ENCODE assay signal across 13 mouse cellular contexts in genomic region chr8:108924526-108924925, GRCm38 (mm10).
"Had no signal": no experiment of that assay in that cellular context is flagged by ENCODE, and none has a peak within 500 bp of the region (broad histone marks: within the 10 kb centered on the region; RNA-seq: fewer than 3 reads in every experiment).

No protein-coding gene starts in this region.

- H3K27me3 ChIP-seq: limb, embryonic 15.5 days; midbrain, embryonic 12.5 days; neural tube, embryonic 15.5 days had no signal

- H3K36me3 ChIP-seq: limb, embryonic 15.5 days; neural tube, embryonic 15.5 days had no signal

- H3K9me3 ChIP-seq: limb, embryonic 15.5 days; midbrain, embryonic 12.5 days; neural tube, embryonic 15.5 days had no signal

- H3K9ac ChIP-seq: limb, embryonic 15.5 days; liver, embryonic 14.5 days; midbrain, embryonic 12.5 days; neural tube, embryonic 15.5 days had no signal

- DNase-seq: kidney, postnatal 36 days; layer of hippocampus, adult 9-11 months; layer of hippocampus, postnatal 36 days; lung, adult 18-20 months; right cerebral cortex, adult 18-20 months; right cerebral cortex, postnatal 25 days; thymus, postnatal 14 days had no signal

- H3K4me2 ChIP-seq: limb, embryonic 15.5 days; midbrain, embryonic 12.5 days; neural tube, embryonic 15.5 days had no signal

- H3K4me3 ChIP-seq: limb, embryonic 15.5 days; midbrain, embryonic 12.5 days; myocyte; neural tube, embryonic 15.5 days had no signal

- H3K27ac ChIP-seq: limb, embryonic 15.5 days; liver, embryonic 14.5 days; midbrain, embryonic 12.5 days; neural tube, embryonic 15.5 days; stomach, postnatal 0 days had no signal
